Mouse (Mus musculus): ENCODE results near the gene Ccdc47. TPM values are rescaled to one million over a fixed set of nuclear protein-coding genes. Genes with fewer than 3 reads are reported as not detected.

The Ccdc47 gene
- polyA plus RNA-seq, 1 experiment, result 16.6 TPM

DNA sequence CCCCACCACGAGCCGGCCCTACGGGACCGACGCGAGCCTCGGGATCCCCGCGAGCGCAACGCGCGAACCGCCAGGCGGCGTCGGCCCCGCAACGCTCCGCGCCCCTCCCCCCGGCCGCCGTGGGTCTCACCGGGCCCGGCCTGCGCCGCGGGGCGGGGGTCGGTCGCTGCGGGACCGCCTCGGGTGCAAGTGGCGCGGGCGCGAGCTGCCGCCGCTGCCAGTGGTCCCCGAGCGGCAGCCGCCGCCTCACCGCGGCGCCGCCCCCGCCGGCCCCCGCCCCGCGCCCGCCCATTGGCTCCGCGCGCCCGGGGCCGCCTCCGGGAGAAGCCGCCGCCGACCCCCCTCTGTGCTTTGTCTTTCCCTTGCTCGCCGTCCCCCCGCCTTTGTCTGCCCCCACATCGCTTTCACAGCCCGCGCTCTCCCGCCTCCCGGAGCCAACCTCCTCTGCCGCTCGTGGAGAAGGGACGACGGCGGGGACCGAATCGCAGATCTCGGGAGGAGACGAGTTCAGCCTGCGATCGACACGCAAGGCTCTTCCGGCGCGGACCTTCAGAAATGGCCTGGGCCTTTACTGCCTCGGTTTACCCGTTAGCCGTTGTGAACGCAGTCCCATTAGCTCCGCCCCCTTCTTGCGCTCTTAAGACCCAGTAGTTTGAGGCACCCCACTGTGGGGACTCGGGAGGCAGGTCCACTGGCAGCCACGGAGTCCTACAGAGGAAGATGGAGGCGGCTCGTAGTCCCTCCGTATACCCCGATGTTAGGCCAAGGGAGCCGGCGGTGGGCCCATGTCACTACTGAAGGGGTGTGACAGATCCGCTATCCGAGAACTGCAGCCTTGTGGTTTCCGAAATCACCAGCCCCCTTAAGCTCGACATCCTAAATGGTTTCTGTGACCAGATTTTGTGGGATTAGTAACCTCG is 56.0 kb downstream of the Ccdc47 start:
- Histone ChIP-seq H3K79me2 (ENCODE audit: control insufficient read depth, insufficient read depth) (no peaks in the 10 kb centered on the region), H3ac (ENCODE audit: control insufficient read depth, insufficient read length, low read depth) (peak overlapping the region; percentile 90), H3K27me3 (ENCODE audit: control insufficient read depth, insufficient read depth, insufficient read length) (no peaks in the 10 kb centered on the region), H3K36me3 (ENCODE audit: control insufficient read depth, insufficient read depth) (peaks cover 25% of the 10 kb centered on the region), H3K79me3 (ENCODE audit: low read depth) (no peaks in the 10 kb centered on the region), H3K4me3 (ENCODE audit: insufficient read depth, poor library complexity, severe bottlenecking) (peak overlapping the region; percentile 71)
- no peak for TF ChIP-seq MYOD1 (IDR thresholded peaks at IDR 0.05; ENCODE audit: control insufficient read depth, insufficient read length, low read depth)
- TF ChIP-seq CTCF (IDR thresholded peaks at IDR 0.05; ENCODE audit: control insufficient read depth, insufficient read depth, insufficient read length), result peak; percentile 44

DNA sequence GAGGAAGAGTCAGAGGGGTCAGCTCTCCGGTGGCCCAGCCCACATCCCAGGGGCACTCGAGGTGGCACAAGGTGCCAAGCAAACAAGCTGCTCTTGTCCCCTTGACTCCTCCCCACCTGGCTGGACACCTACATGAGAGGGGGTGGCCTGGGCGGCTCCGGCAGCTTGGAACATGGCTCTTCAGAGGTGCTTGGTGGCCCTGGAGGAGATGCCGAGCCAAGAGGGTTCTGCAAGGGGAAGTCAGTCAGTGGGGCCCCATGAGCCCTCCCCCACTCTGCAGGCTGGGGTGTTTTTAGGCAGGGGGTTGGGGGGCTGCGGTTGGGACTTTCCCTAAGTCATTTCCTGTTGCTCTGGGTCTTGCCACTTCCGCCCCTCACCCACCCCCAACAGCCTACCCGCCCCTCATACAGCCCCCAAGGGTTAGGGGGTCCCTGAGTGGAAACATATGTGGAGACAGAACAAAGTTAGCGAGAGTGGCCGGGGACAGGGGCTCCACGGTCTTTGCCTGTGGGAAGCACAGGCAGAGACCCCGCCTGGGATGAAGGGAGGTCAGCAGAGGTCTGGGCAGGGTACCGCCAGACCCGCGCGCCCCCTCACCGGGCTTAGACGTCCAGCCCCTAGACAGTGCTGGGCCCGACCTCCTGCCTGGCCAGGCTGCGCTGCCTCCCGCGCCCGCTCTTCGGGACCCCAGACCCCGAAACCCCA is 56.8 kb downstream of the Ccdc47 start:
- no peaks in the 10 kb centered on the region for H3K27me3 ChIP-seq (ENCODE audit: control insufficient read depth, insufficient read depth, insufficient read length)
- H3K79me2 ChIP-seq (ENCODE audit: control insufficient read depth, insufficient read depth), result no peaks in the 10 kb centered on the region
- H3K4me3 ChIP-seq (ENCODE audit: insufficient read depth, poor library complexity, severe bottlenecking), result peak overlapping the region; percentile 71
- no peak for TF ChIP-seq MAX (IDR thresholded peaks at IDR 0.05)
- TF ChIP-seq CEBPB (IDR thresholded peaks at IDR 0.05; ENCODE audit: low read depth), result no peak
- TF ChIP-seq FOSL1 (IDR thresholded peaks at IDR 0.05; ENCODE audit: insufficient read depth, low read length, poor library complexity, severe bottlenecking), result no peak
- no peak for TF ChIP-seq MYOG (IDR thresholded peaks at IDR 0.05; ENCODE audit: control insufficient read depth, extremely low read depth, insufficient read length)
- no peak for TF ChIP-seq CTCF (IDR thresholded peaks at IDR 0.05; ENCODE audit: control insufficient read depth, insufficient read depth, insufficient read length)
- no peak for TF ChIP-seq USF1 (IDR thresholded peaks at IDR 0.05; ENCODE audit: low read depth)
- no peak for TF ChIP-seq MYOD1 (IDR thresholded peaks at IDR 0.05; ENCODE audit: control insufficient read depth, insufficient read length, low read depth)
- peaks cover 24% of the 10 kb centered on the region for H3K36me3 ChIP-seq (ENCODE audit: control insufficient read depth, insufficient read depth)
- no peaks in the 10 kb centered on the region for H3K79me3 ChIP-seq (ENCODE audit: low read depth)
- peak overlapping the region; percentile 90 for H3ac ChIP-seq (ENCODE audit: control insufficient read depth, insufficient read length, low read depth)

GRCm38 (mm10) chr11:106158930-106159215 is 57.3 kb downstream of the Ccdc47 start:
- peaks cover 29% of the 10 kb centered on the region for H3K36me3 ChIP-seq (ENCODE audit: control insufficient read depth, insufficient read depth)
- no peaks in the 10 kb centered on the region for H3K79me2 ChIP-seq (ENCODE audit: control insufficient read depth, insufficient read depth)
- TF ChIP-seq MYOD1 (IDR thresholded peaks at IDR 0.05; ENCODE audit: control insufficient read depth, insufficient read length, low read depth), result no peak
- no peak for TF ChIP-seq MAX (IDR thresholded peaks at IDR 0.05)
- TF ChIP-seq CTCF (IDR thresholded peaks at IDR 0.05; ENCODE audit: control insufficient read depth, insufficient read depth, insufficient read length), result no peak
- no peak for TF ChIP-seq MYOG (IDR thresholded peaks at IDR 0.05; ENCODE audit: control insufficient read depth, extremely low read depth, insufficient read length)
- TF ChIP-seq USF1 (IDR thresholded peaks at IDR 0.05; ENCODE audit: low read depth), result no peak
- TF ChIP-seq FOSL1 (IDR thresholded peaks at IDR 0.05; ENCODE audit: insufficient read depth, low read length, poor library complexity, severe bottlenecking), result no peak
- no peaks in the 10 kb centered on the region for H3K79me3 ChIP-seq (ENCODE audit: low read depth)
- no peaks in the 10 kb centered on the region for H3K27me3 ChIP-seq (ENCODE audit: control insufficient read depth, insufficient read depth, insufficient read length)
- H3ac ChIP-seq (ENCODE audit: control insufficient read depth, insufficient read length, low read depth), result peak overlapping the region; percentile 5
- peak overlapping the region; percentile 71 for H3K4me3 ChIP-seq (ENCODE audit: insufficient read depth, poor library complexity, severe bottlenecking)

GRCm38 (mm10) chr11:106158081-106158929 is 57.8 kb downstream of the Ccdc47 start:
- H3K36me3 ChIP-seq (ENCODE audit: control insufficient read depth, insufficient read depth), result peaks cover 32% of the 10 kb centered on the region
- no peaks in the 10 kb centered on the region for H3K79me3 ChIP-seq (ENCODE audit: low read depth)

GRCm38 (mm10) chr11:106157154-106157553 is 59.0 kb downstream of the Ccdc47 start:
- no peak overlapping the region for H3K4me3 ChIP-seq (ENCODE audit: insufficient read depth, poor library complexity, severe bottlenecking)
- TF ChIP-seq CEBPB (IDR thresholded peaks at IDR 0.05; ENCODE audit: low read depth) (no peak), MYOG (IDR thresholded peaks at IDR 0.05; ENCODE audit: control insufficient read depth, extremely low read depth, insufficient read length) (no peak), MYOD1 (IDR thresholded peaks at IDR 0.05; ENCODE audit: control insufficient read depth, insufficient read length, low read depth) (no peak), MAX (IDR thresholded peaks at IDR 0.05) (no peak), FOSL1 (IDR thresholded peaks at IDR 0.05; ENCODE audit: insufficient read depth, low read length, poor library complexity, severe bottlenecking) (no peak), USF1 (IDR thresholded peaks at IDR 0.05; ENCODE audit: low read depth) (no peak), CTCF (IDR thresholded peaks at IDR 0.05; ENCODE audit: control insufficient read depth, insufficient read depth, insufficient read length) (no peak)

More at GRCm38 (mm10) chr11:106158081-106158929, 57.8 kb downstream of the Ccdc47 start:
- Histone ChIP-seq H3K79me2 (ENCODE audit: control insufficient read depth, insufficient read depth) (no peaks in the 10 kb centered on the region), H3K4me3 (ENCODE audit: insufficient read depth, poor library complexity, severe bottlenecking) (no peak overlapping the region), H3K27me3 (ENCODE audit: control insufficient read depth, insufficient read depth, insufficient read length) (no peaks in the 10 kb centered on the region), H3ac (ENCODE audit: control insufficient read depth, insufficient read length, low read depth) (no peak overlapping the region)
- TF ChIP-seq CTCF (IDR thresholded peaks at IDR 0.05; ENCODE audit: control insufficient read depth, insufficient read depth, insufficient read length) (peak; percentile 60), MYOD1 (IDR thresholded peaks at IDR 0.05; ENCODE audit: control insufficient read depth, insufficient read length, low read depth) (no peak)

More at GRCm38 (mm10) chr11:106157154-106157553, 59.0 kb downstream of the Ccdc47 start:
- H3K36me3 ChIP-seq (ENCODE audit: control insufficient read depth, insufficient read depth), result peaks cover 42% of the 10 kb centered on the region
- no peaks in the 10 kb centered on the region for H3K79me2 ChIP-seq (ENCODE audit: control insufficient read depth, insufficient read depth)
- H3K79me3 ChIP-seq (ENCODE audit: low read depth), result no peaks in the 10 kb centered on the region
- no peaks in the 10 kb centered on the region for H3K27me3 ChIP-seq (ENCODE audit: control insufficient read depth, insufficient read depth, insufficient read length)
- H3ac ChIP-seq (ENCODE audit: control insufficient read depth, insufficient read length, low read depth), result no peak overlapping the region
